Mouse (Mus musculus): ENCODE measurements around the gene Sec14l2.
"Not testable (repeated sequence)": the region's sequence is repeated elsewhere in the genome, so short reads cannot be mapped to it uniquely, and the experiment has no call there.

Sec14l2 gene

GRCm38 (mm10) chr11:4128461-4128860, 5.2 kb upstream of the Sec14l2 start:
- not testable (repeated sequence) for DNase-seq

GRCm38 (mm10) chr11:4127059-4127458, 3.8 kb upstream of the Sec14l2 start:
- no peak for DNase-seq

GRCm38 (mm10) chr11:4123922-4124321, 707 bp upstream of the Sec14l2 start:
- DNase-seq: peak; percentile 62

- no peak for DNase-seq
Measured at GRCm38 (mm10) chr11:4122226-4122625, 989 bp downstream of the Sec14l2 start.

- DNase-seq: no peak
Measured at GRCm38 (mm10) chr11:4121691-4122090, 1.5 kb downstream of the Sec14l2 start.

GRCm38 (mm10) chr11:4119635-4120034, 3.6 kb downstream of the Sec14l2 start:
- no peak for DNase-seq

- peak; percentile 83 for DNase-seq
Measured at GRCm38 (mm10) chr11:4118081-4118921, 4.9 kb downstream of the Sec14l2 start.

- DNase-seq: no peak
Measured at GRCm38 (mm10) chr11:4117372-4118071, 5.7 kb downstream of the Sec14l2 start.

GRCm38 (mm10) chr11:4116458-4117141, 6.6 kb downstream of the Sec14l2 start:
- DNase-seq: no peak

- no peak for DNase-seq
Measured at GRCm38 (mm10) chr11:4115407-4115806, 7.8 kb downstream of the Sec14l2 start.

GRCm38 (mm10) chr11:4114541-4114940, 8.7 kb downstream of the Sec14l2 start:
- DNase-seq: not testable (repeated sequence)

GRCm38 (mm10) chr11:4113970-4114369, 9.2 kb downstream of the Sec14l2 start:
- no peak for DNase-seq

- no peak for DNase-seq
Measured at GRCm38 (mm10) chr11:4113496-4113895, 9.7 kb downstream of the Sec14l2 start.

GRCm38 (mm10) chr11:4112861-4113260, 10.4 kb downstream of the Sec14l2 start:
- DNase-seq: no peak

- DNase-seq: no peak
Measured at GRCm38 (mm10) chr11:4112033-4112432, 11.2 kb downstream of the Sec14l2 start.

GRCm38 (mm10) chr11:4108691-4109090, 14.5 kb downstream of the Sec14l2 start:
- DNase-seq: no peak

GRCm38 (mm10) chr11:4107901-4108300, 15.3 kb downstream of the Sec14l2 start:
- not testable (repeated sequence) for DNase-seq

GRCm38 (mm10) chr11:4105444-4105843, 17.8 kb downstream of the Sec14l2 start:
- DNase-seq: no peak

- DNase-seq: no peak
Measured at GRCm38 (mm10) chr11:4104989-4105388, 18.2 kb downstream of the Sec14l2 start.

GRCm38 (mm10) chr11:4103522-4103921, 19.7 kb downstream of the Sec14l2 start:
- no peak for DNase-seq

GRCm38 (mm10) chr11:4101851-4102250, 21.4 kb downstream of the Sec14l2 start:
- DNase-seq: no peak

- DNase-seq: no peak
Measured at GRCm38 (mm10) chr11:4099447-4099846, 23.8 kb downstream of the Sec14l2 start.

- no peak for DNase-seq
Measured at GRCm38 (mm10) chr11:4098816-4099215, 24.4 kb downstream of the Sec14l2 start.

- peak; percentile 11 for DNase-seq
Measured at GRCm38 (mm10) chr11:4098120-4098519, 25.1 kb downstream of the Sec14l2 start.
